Mouse (Mus musculus) bone marrow macrophage, adult 2 months (primary cell): ENCODE data around the gene Six5. TPM values are rescaled to one million over a fixed set of nuclear protein-coding genes. Genes with fewer than 3 reads are reported as not detected.

Source experiments
- H3K27ac ChIP-seq: 2 replicates; pipeline ENCODE4 v1.5.1; 2012; ENCODE audit warnings: low read depth, low read length; ENCODE audit not compliant: insufficient read depth
- H3K4me1 ChIP-seq: 2 replicates; pipeline ENCODE4 v1.6.1; 2012; ENCODE audit warnings: low read length; ENCODE audit not compliant: control insufficient read depth, insufficient read depth
- H3K4me3 ChIP-seq: 2 replicates; pipeline ENCODE4 v1.5.1; 2012; ENCODE audit warnings: mild to moderate bottlenecking, low read length, moderate library complexity; ENCODE audit not compliant: insufficient read depth
- CTCF ChIP-seq: IDR thresholded peaks from 2 replicates; pipeline ENCODE4 v1.5.1; 2012; ENCODE audit warnings: low read depth, mild to moderate bottlenecking, low read length, moderate library complexity
- POLR2A ChIP-seq: IDR thresholded peaks from 2 replicates; pipeline ENCODE4 v1.6.1; 2012; ENCODE audit warnings: mild to moderate bottlenecking, low read depth, low read length, borderline replicate concordance
- polyA plus RNA-seq: library from polyadenylated mRNA; stranded (reverse); fragments of >200 nt; gene quantifications from 2 replicates; pipeline ENCODE4 v1.2.4, GENCODE M21; 2012; ENCODE audit not compliant: missing spikeins, insufficient read depth, insufficient read length

The Six5 gene
- polyA plus RNA-seq, 1 experiment: 0.36 TPM

GRCm38 (mm10) chr7:19109565-19109964 is 15.2 kb downstream of the Six5 start:
- Histone ChIP-seq H3K27ac (no peak overlapping the region), H3K4me3 (no peak overlapping the region), H3K4me1 (peaks cover 5% of the 10 kb centered on the region)
- TF ChIP-seq POLR2A (no peak), CTCF (no peak)

GRCm38 (mm10) chr7:19118028-19118771 is 23.8 kb downstream of the Six5 start, which contains the start of gene Gm4969:
Gm4969 (minus strand) TSS chr7:19118368.
- no peak within 1 kb of the TSS for H3K27ac ChIP-seq
- peaks cover 3% of the 10 kb centered on the region; the same call in 1 of the 2 replicates for H3K4me1 ChIP-seq
- no peak within 1 kb of the TSS for H3K4me3 ChIP-seq
- no peak for TF ChIP-seq POLR2A

GRCm38 (mm10) chr7:19119083-19119482 is 24.7 kb downstream of the Six5 start:
- Histone ChIP-seq H3K4me1 (peaks cover 3% of the 10 kb centered on the region; the same call in 1 of the 2 replicates), H3K4me3 (no peak overlapping the region), H3K27ac (no peak overlapping the region)
- no peak for TF ChIP-seq CTCF

GRCm38 (mm10) chr7:19119631-19120429 is 25.4 kb downstream of the Six5 start, which contains the start of gene Fbxo46:
Fbxo46 (plus strand) TSS chr7:19119859.
- H3K27ac ChIP-seq: no peak within 1 kb of the TSS
- H3K4me3 ChIP-seq: peak within 1 kb of the TSS; percentile 76
- H3K4me1 ChIP-seq: peaks cover 3% of the 10 kb centered on the region; the same call in 1 of the 2 replicates
- TF ChIP-seq CTCF (no peak), POLR2A (peak; percentile 82; the same call in 1 of the 2 replicates)

- Histone ChIP-seq H3K27ac (no peak overlapping the region), H3K4me3 (no peak overlapping the region), H3K4me1 (peaks cover 3% of the 10 kb centered on the region; the same call in 1 of the 2 replicates)
- TF ChIP-seq CTCF: no peak
- no peak for TF ChIP-seq POLR2A
These were observed 27.3 kb downstream of the Six5 start for GRCm38 (mm10) chr7:19121686-19122085.

GRCm38 (mm10) chr7:19124713-19125112 is 30.3 kb downstream of the Six5 start:
- TF ChIP-seq POLR2A (no peak), CTCF (no peak)
- no peak overlapping the region for H3K27ac ChIP-seq
- peaks cover 3% of the 10 kb centered on the region; the same call in 1 of the 2 replicates for H3K4me1 ChIP-seq
- H3K4me3 ChIP-seq: no peak overlapping the region

- Histone ChIP-seq H3K27ac (no peak overlapping the region), H3K4me1 (peaks cover 3% of the 10 kb centered on the region; the same call in 1 of the 2 replicates), H3K4me3 (no peak overlapping the region)
- TF ChIP-seq POLR2A (no peak), CTCF (no peak)
These were observed 33.4 kb downstream of the Six5 start for GRCm38 (mm10) chr7:19127744-19128143.

- H3K4me3 ChIP-seq: no peak overlapping the region
- H3K27ac ChIP-seq: no peak overlapping the region
- H3K4me1 ChIP-seq: peaks cover 3% of the 10 kb centered on the region; the same call in 1 of the 2 replicates
- TF ChIP-seq CTCF (no peak), POLR2A (no peak)
These were observed 35.0 kb downstream of the Six5 start for GRCm38 (mm10) chr7:19129396-19129795.

GRCm38 (mm10) chr7:19130657-19131056 is 36.3 kb downstream of the Six5 start:
- H3K4me1 ChIP-seq: peaks cover 3% of the 10 kb centered on the region; the same call in 1 of the 2 replicates
- TF ChIP-seq POLR2A (no peak), CTCF (no peak)
- H3K27ac ChIP-seq: no peak overlapping the region
- H3K4me3 ChIP-seq: no peak overlapping the region

- peak overlapping the region; percentile 55 for H3K4me3 ChIP-seq
- H3K27ac ChIP-seq: no peak overlapping the region
- H3K4me1 ChIP-seq: peaks cover 3% of the 10 kb centered on the region; the same call in 1 of the 2 replicates
- TF ChIP-seq POLR2A: no peak
- peak; percentile 61; the same call in 1 of the 2 replicates for TF ChIP-seq CTCF
These were observed 37.0 kb downstream of the Six5 start for GRCm38 (mm10) chr7:19131324-19131848.
